Mouse (Mus musculus) kidney, adult 2 months (tissue): ENCODE measurements around the gene Pappa2. TPM values are rescaled to one million over a fixed set of nuclear protein-coding genes. Genes with fewer than 3 reads are reported as not detected.

Experiments used
- DNase-seq: peaks from one replicate; pipeline ENCODE4 v3.0.0; 2021
- H3K27ac ChIP-seq: fragments of 200-500 bp; 2 replicates; pipeline ENCODE4 v1.5.1; 2012; ENCODE audit warnings: low read depth, low read length, control low read depth, inconsistent platforms; ENCODE audit not compliant: insufficient read depth
- H3K27me3 ChIP-seq: fragments of 200-500 bp; replicated peaks from 2 replicates; pipeline ENCODE4 v1.6.1; 2012; ENCODE audit warnings: mild to moderate bottlenecking, moderate library complexity, low read length, inconsistent platforms; ENCODE audit not compliant: control insufficient read depth, insufficient read depth
- H3K36me3 ChIP-seq: fragments of 200-500 bp; 2 replicates; pipeline ENCODE4 v1.6.1; 2012; ENCODE audit warnings: mild to moderate bottlenecking, moderate library complexity, low read length, inconsistent platforms; ENCODE audit not compliant: control insufficient read depth, insufficient read depth
- H3K4me1 ChIP-seq: fragments of 200-500 bp; 2 replicates; pipeline ENCODE4 v1.6.1; 2011; ENCODE audit warnings: low read length; ENCODE audit not compliant: control insufficient read depth, insufficient read depth
- H3K4me3 ChIP-seq: fragments of 200-500 bp; 2 replicates; pipeline ENCODE4 v1.5.1; 2011; ENCODE audit warnings: mild to moderate bottlenecking, low read depth, low read length, control low read depth; ENCODE audit not compliant: insufficient read depth
- CTCF ChIP-seq: fragments of 200-500 bp; conservative IDR thresholded peaks from 2 replicates; pipeline ENCODE4 v1.5.1; 2011; ENCODE audit warnings: low read depth, mild to moderate bottlenecking, control low read depth, low read length, moderate library complexity, mixed read lengths; ENCODE audit not compliant: insufficient read depth, insufficient read length
- POLR2A ChIP-seq: fragments of 200-500 bp; IDR thresholded peaks from one replicate; pipeline ENCODE4 v1.6.1; 2011; ENCODE audit warnings: low read depth, low read length, control low read depth
- WGBS: fragments of 180-500 bp; shearing (Covaris S2); methylation state at CpG from one replicate; pipeline ENCODE4 v1.1.7; 2018; 5-methylcytosine and 5-hydroxymethylcytosine counted together
- polyA plus RNA-seq: library from polyadenylated mRNA; depleted of rRNA; stranded (reverse); fragments of >200 nt; gene quantifications from 2 replicates; pipeline ENCODE4 v1.2.3, GENCODE M21; 2012

Pappa2 gene
- polyA plus RNA-seq, 1 experiment, result 0.23 TPM

DNA sequence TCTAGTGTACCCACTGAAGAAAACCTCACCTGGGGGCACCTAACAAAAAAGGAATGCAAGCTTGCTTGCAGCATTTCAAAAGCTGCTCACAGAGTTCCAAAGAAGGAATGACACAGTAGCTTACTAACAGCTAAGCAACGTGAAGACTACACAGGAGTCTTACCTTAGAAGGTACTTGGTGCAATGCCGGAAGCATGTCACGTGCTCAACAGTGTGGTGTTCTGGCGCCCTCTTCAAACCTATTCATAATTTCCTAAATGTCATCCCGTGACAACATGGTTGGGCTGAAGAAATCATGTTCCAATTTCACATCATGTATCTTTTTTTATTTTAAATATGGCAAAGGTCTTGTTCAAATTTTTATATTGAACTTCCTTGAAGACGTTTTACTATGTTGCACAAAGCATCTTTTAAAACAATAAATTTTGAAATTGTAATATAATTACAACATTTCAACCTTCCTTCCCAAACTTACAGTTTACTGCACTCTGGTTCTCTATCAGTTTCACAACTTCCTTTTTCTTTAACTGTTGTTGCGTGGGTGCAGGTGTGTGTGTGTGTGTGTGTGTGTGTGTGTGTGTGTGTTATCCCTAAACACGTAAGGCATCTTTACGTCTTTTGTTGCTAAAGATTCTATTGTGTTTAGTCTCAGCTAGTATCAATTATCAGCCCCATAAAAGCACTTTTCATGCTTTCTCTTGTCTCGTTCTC, 282.3 kb downstream of the Pappa2 start:
- 89% methylated on average over 10 of the region's 10 CpGs for WGBS
- H3K36me3 ChIP-seq, result no peaks in the 10 kb centered on the region
- H3K4me3 ChIP-seq, result no peak overlapping the region
- no peak overlapping the region for H3K27ac ChIP-seq
- no peaks in the 10 kb centered on the region for H3K27me3 ChIP-seq
- no peak for TF ChIP-seq POLR2A
- no peak for TF ChIP-seq CTCF
- DNase-seq, result no peak
- no peaks in the 10 kb centered on the region for H3K4me1 ChIP-seq

GRCm38 (mm10) chr1:158697423-158697822, 282.9 kb downstream of the Pappa2 start:
- no peak overlapping the region for H3K4me3 ChIP-seq
- H3K27me3 ChIP-seq, result no peaks in the 10 kb centered on the region
- no peak for TF ChIP-seq CTCF
- WGBS, result 63% methylated on average over 3 of the region's 3 CpGs
- no peaks in the 10 kb centered on the region for H3K36me3 ChIP-seq
- no peak overlapping the region for H3K27ac ChIP-seq
- no peak for DNase-seq
- H3K4me1 ChIP-seq, result no peaks in the 10 kb centered on the region

DNA sequence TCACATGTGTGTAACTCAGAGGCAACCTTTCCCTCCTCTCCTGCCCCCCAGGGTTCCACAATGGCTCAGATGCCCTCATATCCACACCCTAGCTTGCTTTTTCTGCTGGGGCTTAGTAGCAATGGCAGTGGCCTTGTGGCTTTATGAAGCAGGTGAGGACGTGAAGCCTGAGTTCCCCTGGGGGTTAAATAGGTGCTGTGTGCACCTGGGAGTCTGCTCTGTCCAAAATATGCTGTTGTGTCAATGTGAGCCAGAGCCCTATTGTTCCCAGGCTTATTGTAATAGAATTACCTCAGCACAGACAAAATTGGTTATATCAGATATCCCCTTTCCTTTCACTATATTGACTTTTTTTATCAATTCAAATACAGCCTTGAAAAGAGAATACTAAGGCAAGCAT, 292.6 kb downstream of the Pappa2 start:
- no peak overlapping the region for H3K27ac ChIP-seq
- H3K4me3 ChIP-seq, result no peak overlapping the region
- H3K27me3 ChIP-seq, result no peaks in the 10 kb centered on the region
- no peak for DNase-seq
- no peaks in the 10 kb centered on the region for H3K4me1 ChIP-seq
- no peak for TF ChIP-seq POLR2A
- no peak for TF ChIP-seq CTCF
- 50% methylated on average over 1 of the region's 1 CpGs for WGBS
- no peaks in the 10 kb centered on the region for H3K36me3 ChIP-seq

GRCm38 (mm10) chr1:158669971-158670592, 310.2 kb downstream of the Pappa2 start:
- DNase-seq, result peak; percentile 32
- Histone ChIP-seq H3K36me3 (no peaks in the 10 kb centered on the region), H3K4me1 (no peaks in the 10 kb centered on the region), H3K4me3 (no peak overlapping the region), H3K27ac (no peak overlapping the region), H3K27me3 (no peaks in the 10 kb centered on the region)
- TF ChIP-seq POLR2A (no peak), CTCF (peak; percentile 83)
- 33% methylated on average over 3 of the region's 3 CpGs for WGBS

- TF ChIP-seq CTCF, result no peak
- no peak for TF ChIP-seq POLR2A
- WGBS, result 88% methylated on average over 3 of the region's 3 CpGs
- Histone ChIP-seq H3K4me3 (no peak overlapping the region), H3K4me1 (no peaks in the 10 kb centered on the region), H3K27me3 (no peaks in the 10 kb centered on the region), H3K36me3 (no peaks in the 10 kb centered on the region), H3K27ac (no peak overlapping the region)
- no peak for DNase-seq
Observed at GRCm38 (mm10) chr1:158666001-158666400, 314.3 kb downstream of the Pappa2 start.
